Mouse (Mus musculus) 416B (cell line): Measurements from ENCODE around the gene N6amt1.

ENCODE experiments used
- DNase-seq: peaks from one replicate; pipeline ENCODE4 v3.0.0; 2011; ENCODE audit warnings: low read depth

Gene N6amt1

DNA sequence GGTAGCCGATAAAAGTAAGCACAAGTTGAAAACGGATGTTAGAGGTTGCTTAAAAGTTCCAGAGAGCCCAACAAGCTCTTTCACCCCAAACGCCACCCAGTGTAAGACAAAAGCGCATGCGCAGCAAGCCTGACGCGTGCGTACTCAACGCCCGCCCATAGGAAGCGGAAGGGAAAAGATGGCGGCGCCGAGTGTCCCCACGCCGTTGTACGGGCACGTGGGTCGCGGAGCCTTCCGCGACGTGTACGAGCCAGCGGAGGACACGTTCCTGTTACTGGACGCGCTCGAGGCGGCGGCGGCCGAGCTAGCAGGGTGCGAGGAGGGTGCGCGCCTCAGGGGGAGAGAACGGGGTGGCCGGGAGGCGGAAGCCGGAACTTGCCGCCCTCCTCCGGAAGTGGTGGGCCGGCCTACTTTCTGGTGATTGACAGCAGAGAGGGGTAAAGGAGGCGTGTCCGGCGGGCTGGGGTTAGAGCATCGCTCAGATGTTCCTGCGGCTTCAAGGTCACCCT is at the start of gene N6amt1:
Gene N6amt1, plus strand, starts transcription at position 111 of the 509 bp plus-strand sequence.
- peak; percentile 98 for DNase-seq

DNA sequence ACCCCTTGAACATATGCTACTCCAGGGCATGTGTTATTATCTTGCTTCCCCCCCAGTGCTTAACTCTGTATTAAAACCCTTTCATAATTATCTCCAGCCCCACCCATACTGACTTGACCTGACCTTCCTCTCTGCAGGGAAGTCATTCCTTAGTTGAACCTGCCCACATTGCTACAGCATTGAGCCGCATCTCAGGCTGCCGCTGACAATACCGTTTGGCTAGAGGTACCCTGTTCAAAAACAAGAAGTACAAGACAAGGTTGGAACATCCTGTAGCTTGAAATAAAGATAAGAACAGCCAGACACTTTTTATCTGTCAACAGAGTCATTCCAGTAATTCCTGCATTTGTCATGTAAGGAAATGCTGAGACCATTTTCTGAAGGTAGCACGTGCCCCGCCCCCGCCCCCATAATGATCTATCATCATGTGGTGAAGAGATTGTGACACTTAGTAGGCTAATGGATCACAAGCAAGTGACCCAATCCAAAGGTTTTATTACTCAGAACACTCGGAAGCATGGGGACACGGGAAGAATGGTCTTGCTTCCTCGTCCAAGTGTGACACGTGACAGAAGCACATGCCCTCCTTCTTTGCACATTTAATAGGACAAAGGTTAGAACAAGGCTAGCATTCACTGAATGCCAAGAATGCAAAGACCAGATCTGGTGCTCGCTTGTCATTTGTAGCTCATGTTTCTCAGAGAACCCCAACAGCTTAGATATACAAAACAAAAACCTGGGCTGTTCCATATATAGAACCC is 48.6 kb upstream of the N6amt1 start:
- DNase-seq = no peak

DNA sequence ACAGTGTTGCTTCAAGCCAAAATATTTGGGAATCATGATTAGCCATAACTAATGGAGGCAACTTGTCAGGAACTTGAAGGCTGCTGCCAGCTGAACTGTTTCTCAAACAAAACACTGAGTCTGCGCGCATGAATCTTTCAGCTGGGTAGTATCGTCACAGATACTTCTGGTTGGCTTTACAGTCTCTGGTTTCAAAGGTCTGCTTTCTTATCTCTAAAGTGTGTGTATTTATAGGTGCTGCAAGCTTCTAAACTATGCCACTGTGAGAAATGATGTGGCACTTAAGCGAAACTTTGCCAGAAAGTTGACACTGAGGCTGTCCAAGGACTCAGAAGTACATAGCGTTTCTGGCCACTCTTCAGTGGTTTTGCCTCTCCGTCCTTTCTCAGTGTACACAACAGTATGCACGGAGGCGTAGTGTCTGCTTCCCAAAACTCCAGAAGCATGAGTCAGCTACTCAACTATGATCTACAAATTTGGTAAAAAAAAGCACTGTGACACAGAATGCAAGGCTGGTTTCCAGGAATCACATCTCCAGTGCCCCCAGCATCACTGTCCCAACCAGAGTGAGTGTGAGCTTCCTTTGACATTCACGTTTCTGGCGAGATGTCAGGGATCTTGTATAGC is 46.8 kb upstream of the N6amt1 start:
- DNase-seq = no peak

DNA sequence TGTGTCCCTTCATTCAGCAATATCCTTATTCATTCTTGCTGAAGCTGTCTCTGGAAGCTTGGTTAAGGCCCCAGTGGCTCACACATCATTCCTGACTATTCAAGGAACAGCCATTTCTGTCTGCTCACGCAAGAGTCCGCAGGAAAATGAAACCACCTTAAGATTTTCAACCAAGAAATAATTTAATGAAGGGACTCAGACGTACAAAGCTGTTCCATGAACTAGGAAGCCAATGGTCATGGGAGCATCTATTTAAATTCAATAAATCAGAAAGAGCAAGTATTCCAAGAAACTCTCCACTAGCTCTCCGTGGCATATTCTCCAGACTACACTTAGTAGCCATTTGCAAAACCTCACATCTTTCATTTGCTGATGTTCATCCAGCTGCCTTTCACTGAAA is 43.3 kb upstream of the N6amt1 start:
- no peak for DNase-seq

DNA sequence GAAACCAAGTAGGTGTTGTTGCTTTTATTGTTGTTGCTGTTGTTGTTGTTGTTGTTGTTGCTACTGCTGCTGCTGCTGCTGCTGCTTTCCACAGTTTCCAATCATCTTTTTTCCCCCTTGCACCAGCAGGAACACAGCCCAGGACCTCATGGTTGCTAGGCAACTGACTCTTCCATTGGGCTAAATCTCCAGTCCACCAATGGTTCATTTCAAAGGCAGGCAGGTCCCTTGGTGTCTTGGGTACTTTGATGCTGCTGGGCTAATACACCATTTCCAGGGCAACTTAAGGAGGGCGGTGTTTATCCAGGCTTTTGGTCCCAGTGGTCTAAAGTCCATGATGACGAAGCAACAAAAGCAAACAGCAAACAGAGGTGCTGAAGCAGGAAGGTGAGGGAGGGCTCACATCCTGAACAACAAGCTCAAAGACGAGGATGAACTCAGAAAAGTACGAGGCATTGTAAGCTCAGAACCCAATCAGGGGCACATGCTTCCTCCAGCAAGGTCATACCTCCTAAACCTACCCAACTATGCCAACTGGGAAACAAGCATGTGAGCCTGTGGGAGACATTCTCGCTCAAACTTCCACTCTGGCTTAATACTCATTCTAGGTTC is 35.7 kb upstream of the N6amt1 start:
- no peak for DNase-seq

DNA sequence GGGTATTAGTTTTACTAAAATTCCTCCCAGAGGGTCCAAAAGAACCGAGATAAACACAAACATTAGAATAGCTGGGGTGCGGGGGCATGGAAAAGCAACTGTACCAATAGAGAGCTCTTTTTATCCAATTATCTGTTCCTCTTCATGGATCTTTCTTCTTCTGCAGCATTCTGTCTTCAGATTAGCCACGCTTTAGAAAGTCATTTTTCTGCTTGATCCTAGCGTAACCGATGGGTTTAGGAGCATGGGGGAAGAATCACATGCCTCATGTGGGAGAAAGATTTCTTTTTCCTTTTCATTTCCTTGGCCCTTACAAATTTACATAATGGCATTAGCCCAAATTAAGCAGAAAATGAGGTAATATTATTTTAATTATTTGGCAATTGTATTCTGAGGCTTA is 35.0 kb upstream of the N6amt1 start:
- DNase-seq = no peak

DNA sequence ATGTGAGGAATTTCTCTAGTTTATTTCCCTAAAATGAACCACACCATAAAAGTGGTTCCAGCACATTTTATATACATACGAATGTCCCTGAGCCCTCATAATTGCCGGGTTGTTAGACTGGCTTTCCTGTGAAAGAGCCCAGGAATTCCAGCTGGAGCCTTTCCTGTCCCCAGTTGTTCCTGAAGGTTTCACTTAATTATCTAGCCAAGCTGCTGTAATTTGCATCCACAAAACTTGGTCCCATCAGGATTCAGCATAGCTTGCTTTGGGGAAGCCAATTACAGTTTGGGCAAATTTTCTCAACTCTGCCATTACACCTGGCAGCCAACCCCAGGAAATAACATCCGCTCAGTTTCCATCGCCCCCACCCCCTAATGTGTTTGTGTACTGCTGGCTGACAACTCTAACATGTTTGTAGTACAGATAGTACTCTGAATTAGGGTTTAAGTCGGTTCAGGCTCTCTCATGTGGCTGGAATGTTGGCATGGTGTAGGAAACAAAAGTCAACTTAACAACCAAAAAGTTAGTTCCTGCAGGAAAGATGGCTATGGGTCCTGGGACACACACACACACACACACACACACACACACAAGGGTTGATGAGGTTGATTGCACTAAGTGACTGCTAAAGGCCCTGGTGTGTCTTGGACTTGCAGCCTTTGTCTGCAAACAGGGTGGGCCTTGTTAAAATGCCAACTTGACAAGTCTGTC is 34.3 kb upstream of the N6amt1 start:
- DNase-seq = no peak

DNA sequence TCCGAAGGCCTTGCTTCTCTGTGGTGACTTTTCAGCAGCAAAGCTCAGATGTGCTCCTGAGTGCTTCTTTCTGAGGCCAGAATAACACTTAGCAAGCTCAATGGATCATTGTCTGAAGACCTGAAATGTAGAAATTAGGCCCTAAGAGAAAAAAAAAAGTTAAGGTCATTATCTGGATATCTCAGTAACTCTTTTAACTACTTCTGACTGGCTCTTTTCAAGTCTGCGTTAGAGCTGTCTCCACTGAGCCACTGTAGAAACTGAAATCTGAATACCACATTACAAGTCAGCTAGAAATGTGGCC is 33.8 kb upstream of the N6amt1 start:
- DNase-seq = no peak

DNA sequence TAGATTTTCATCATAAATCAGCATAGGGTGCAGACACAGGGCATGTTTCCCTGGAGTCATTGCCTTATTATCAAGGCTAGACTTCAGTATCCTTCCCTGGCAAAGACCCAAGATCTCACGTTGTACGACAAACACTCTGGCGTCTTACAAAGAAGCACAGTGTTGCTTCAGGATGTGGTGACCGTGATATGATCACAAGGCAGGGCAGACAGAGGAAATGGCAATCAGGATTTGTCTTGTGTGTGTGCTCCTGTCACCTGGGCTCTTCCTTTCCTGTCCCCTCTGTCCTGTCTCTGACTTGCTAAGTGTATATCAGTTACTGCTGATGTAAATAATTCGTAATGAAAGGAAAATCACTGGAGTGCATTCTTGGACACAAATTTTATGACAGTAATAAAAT is 29.4 kb upstream of the N6amt1 start:
- peak; percentile 76 for DNase-seq

DNA sequence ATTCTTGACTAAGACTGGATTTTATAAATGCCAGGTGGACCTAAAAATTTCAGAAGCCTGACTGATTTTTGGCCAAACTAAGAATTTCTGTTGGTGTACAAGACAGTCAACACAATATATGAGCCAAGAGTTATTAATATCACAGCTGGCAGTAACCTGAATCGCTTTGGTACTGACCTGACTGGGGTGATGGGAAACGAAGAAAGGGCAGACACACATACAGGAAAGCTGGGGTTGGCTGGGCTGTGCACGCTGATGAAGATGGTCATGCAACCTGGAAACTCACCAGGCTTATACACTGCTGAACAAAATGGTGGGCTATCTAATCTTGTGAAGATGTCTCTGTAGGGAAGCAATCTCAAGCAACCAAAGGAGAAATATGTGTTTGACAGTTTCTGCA is 24.0 kb upstream of the N6amt1 start:
- no peak for DNase-seq

DNA sequence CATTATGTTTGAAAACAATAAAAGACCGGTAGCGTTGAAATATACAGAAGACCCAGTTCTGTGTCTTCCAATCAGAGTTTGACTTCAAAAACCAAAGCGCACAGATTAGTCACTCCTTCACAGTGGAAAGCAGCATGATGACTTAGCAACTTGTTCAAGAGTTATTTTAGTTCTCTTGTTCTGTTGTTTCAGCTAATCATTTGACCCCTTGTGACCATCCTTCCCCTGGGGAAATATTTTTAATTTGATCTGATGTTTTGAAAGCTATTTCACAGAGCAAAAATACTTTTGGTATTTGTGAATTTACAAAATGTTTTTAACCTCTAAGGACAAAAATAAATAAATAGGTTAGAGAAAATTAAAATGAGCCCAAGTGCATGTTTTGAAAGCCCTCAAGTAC is 19.2 kb upstream of the N6amt1 start:
- no peak for DNase-seq

DNA sequence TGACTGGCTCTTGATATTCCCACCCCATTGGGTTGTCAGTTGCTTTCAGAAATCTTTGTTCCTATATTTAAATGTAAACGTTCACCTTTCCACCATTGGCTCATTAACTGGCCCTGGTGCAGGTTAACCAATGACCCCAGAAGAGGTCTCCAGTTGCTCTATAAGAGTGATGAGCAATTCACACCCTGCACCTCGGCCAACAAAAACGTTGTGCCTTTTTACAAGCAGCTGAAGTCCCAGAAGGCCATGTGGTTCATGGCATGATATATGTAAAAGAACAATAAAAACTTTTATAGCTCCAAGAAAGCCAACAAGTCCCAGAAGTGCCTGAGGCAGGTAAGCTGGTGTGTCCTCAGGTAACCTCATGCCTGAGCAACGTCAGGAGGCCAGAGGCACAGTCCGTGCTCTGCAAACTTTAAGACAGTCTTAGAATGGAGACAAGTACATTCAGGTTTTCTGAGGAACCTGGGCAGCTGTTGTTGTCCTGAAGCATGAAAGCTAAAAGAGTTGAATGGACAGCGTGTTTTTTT is 12.9 kb upstream of the N6amt1 start:
- no peak for DNase-seq

DNA sequence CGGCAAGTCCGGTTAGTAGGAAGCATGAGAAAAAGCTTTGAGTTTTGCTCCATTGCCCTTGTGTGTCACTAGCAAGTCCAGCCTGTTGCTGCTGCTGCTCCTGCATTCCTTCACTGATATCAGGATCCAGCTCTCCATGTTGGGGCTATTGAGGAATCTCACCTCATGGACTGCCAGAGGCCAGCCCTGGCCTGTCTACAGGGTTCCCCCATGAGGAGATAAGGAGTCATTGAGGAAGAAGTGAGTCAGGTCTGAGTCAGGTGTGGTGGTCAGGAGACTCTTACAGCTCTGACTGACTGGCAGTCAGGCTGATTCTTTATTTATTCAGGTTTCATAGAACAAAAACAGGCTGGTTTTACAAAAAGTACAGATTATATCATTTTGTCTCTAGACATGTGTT is 5.9 kb upstream of the N6amt1 start:
- peak; percentile 75 for DNase-seq

DNA sequence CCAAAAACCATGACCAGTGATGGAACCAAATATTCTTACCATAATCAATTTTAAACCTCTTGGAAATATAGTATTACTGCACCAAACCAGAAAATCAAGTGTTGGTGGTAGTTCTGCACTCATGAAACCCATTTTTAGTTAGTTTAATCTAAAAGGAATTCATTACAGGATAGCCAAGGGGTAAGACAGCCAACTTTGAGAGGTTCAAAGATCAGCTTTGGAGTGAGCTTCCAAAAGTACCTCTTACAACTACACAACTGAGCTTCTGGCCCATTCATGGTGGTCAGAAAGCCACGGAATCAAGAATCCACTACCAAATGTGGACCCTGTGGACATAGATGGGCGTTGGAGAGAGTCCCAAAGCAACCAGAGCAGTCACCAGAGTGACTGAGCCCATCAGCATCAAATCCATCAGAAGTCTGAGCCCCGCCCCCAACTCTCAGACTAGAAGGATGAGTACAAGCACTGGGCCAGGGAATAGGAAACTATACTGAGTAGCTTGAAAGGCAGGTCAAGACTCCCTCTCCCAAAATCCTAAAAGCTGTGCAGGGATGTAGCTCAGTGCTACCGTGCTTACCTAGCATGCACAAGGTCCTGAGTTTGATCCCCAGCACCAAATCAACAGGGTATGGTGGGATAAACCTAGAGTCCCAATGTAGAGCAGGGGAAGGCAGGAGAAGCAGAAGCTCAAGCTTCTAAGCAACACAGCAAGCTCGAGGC is 2.4 kb upstream of the N6amt1 start:
- no peak for DNase-seq

DNA sequence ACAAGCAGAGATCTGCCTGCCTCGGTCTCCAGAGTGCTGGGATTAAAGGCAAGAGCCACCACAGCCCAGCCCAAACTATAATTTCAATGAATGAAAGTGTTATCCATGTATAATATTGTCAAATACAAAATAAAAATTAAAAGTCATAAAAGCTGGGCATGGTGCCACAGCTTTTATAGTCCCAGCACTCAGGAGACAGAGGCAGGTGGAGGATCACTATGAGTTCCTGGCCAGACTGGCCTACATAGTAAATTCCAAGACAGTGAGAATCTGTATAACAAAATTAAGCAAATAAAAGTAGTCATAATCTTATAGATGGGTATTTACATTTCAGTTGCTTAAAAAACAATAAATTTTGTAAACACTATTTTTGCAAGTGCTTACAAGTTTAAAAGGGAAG is 380 bp upstream of the N6amt1 start:
- no peak for DNase-seq

DNA sequence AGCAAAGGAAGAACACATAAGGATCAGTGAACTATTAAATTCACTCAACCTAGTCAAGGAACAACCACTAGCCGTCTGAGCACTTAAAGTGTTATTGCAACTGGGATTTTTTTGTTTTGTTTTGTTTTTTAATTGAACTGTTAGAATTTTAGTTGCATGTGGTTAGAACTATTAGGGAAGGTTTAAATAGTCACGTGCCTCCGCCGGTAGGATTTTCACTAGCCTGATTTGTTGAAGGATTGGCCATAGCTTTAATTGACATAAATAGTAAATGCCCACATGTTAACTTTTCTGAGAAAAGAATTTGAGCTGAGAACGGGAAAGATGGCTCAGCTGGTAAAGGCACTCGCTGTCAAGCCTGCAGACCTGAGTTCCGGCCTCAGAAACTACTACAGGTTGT is 763 bp downstream of the N6amt1 start:
- no peak for DNase-seq

DNA sequence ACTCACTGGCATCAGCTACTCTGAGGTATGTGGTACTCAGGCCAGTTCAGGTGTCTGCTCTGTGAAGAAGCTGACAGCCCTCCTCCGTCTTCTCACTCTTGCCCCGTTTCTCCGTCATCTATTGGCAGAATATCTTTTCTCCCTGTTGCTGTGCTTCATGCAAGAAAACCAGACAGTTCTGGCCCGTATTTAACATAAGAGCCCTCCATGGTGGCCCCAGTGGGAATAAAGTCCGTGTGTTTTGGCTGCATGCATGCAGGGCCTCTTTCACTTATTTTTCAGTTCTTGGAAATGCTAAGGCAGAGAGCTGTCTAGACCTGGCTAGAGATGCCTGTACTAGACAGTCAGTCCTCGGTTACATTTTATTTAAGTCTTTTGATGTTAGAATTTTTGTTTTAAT is 6.1 kb downstream of the N6amt1 start:
- DNase-seq = no peak

DNA sequence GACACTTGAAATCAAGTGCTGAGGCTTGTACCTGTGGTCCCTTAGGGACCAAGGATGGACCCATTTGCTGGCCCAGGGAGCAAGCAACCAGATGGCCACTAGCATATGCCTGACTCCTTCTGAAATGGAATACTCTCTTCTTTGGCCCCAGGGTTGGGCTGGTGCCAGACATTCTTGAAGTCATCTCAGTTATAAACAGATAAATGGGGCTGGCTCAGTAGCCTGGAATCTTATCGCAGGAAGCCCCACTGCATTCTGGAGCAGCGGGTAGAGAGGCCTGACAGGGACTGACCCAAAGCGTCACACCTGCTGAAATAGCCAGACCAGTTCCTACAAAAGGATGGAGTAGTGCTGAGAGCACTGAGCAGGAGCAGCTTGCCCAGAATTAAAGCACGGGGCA is 10.2 kb downstream of the N6amt1 start:
- no peak for DNase-seq

DNA sequence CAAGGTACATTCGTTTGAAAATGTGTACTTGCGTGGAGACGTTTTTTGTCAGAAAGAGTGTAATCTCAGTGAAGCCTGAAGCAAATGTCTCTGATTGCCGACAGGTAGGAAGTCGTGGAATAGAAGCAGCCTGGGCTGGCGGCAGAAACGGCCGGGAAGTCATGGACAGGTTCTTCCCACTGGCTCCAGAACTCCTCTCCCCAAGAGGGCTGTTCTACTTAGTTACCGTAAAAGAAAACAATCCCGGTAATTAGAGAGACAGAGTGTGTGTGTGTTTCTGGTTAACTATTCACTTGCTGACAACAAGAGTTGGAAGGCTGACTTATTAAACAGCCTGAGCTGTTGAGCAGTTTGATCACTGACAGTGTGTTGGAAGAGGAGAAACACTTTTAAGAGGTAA is 12.1 kb downstream of the N6amt1 start:
- DNase-seq = no peak

DNA sequence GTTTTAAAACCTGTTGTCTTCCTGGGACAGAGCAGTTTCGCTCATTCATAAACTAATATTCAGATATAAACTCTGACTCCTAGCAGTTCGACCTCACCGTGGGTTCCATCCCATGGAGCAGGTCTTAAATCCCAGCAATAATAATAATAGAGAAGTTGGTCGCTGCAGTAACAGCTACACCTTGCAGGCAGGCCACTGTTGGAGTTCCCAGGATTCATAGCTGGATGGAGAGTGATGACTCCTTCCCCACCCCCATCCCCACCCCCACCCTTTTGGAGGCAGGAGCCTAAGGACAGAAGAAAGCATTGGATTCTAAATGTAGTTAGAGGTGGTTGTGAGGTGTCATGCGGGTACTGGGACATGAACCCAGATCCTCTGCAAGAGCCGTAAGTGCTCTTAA is 12.5 kb downstream of the N6amt1 start:
- no peak for DNase-seq

DNA sequence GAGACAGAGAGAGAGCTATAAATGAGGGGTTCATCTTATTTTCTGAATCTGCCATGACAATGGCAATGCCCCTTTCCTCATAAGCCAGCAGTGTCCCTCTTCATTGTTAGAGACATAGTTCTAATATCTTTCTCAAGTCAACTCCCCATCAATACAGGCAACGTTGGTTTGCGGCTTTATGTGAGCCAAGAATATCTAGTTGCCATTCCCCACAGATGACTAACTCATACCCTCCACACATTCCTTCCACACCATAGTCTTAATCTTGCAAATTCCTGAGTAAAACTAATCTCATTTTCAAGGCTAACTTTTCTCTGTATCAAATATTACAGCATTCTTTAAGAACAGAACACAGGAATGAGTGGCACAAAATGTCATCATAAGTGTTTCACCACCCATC is 29.0 kb downstream of the N6amt1 start:
- no peak for DNase-seq

DNA sequence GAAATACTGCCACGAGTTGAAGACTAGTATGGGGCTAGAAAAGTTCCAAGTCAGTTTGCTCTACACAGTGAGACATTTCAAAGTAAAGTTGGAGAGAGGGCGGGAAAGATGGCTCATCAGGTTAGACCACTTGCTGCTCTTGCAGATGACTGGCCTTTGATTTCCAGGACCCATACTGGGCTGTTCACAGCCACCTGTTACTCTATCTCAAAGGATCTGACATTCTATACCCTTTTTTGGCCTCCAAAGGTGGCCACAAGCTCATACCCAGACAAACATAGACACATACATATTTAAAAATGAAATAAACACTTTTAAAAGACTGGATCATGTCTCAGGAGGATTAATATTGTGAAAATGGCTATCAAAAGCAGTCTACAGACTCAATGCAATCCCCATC is 30.4 kb downstream of the N6amt1 start:
- no peak for DNase-seq
